Comparison of ENCODE assay signal across 9 mouse cellular contexts in the genomic region with DNA sequence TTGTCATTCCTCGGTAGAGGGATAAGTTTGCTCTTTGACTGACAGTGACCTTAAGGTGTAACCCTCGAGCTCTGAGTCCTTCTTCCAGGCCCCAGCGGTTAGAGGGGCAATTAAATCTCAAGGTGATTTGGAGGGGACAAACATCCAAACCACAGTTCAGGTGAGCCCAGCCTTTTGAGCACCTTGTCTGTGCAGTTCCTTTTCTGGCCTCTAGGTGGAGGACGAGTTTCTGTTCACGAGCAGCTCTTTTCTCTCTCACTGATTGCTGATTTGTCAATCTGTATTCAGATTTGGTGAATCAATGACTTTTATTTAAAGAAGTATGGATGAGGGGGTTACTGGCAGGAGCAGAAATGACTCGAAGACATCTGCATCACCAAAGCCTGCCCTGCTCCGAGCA.
A peak's percentile ranks its signal among the peaks of the same experiment; 100 is the strongest.
DNase-seq lines count a peak whose midpoint lies in the region; ATAC-seq and TF ChIP-seq lines count a peak whose summit lies in the region.
"Had no signal": no experiment of that assay in that cellular context is flagged by ENCODE, and none has a peak within 500 bp of the region (broad histone marks: within the 10 kb centered on the region; RNA-seq: fewer than 3 reads in every experiment).

No protein-coding gene starts in this region.

- no peak for DNase-seq in heart, postnatal 0 days (ENCODE audit: low spot score)
- no peak for DNase-seq in heart, postnatal 25 days (ENCODE audit: low spot score)
- no peak for DNase-seq in testis, postnatal 14 days (ENCODE audit: low spot score)
- peak; percentile 17 for DNase-seq in cerebellum, adult 9-11 months
- peak; percentile 57 to 58 for DNase-seq in kidney, postnatal 4 days
- peak; percentile 23 for DNase-seq in right cerebral cortex, postnatal 25 days
- DNase-seq in ovary, postnatal 36 days (ENCODE audit: low spot score): no peak

- no peak overlapping the region for H3K4me2 ChIP-seq in heart, postnatal 0 days (ENCODE audit: low read depth, low read length)
- H3K4me2 ChIP-seq: limb, embryonic 13.5 days had no signal

- H3K9ac ChIP-seq in heart, postnatal 0 days (replicated peaks; ENCODE audit: low read depth, low read length): no peak overlapping the region
- H3K9ac ChIP-seq: limb, embryonic 13.5 days had no signal

- H3K9me3 ChIP-seq in heart, postnatal 0 days (replicated peaks; ENCODE audit: control insufficient read depth, low read length): no peaks in the 10 kb centered on the region
- H3K9me3 ChIP-seq: limb, embryonic 13.5 days had no signal

- no peaks in the 10 kb centered on the region for H3K36me3 ChIP-seq in heart, postnatal 0 days (replicated peaks; ENCODE audit: control insufficient read depth, insufficient read depth, low read length)
- H3K36me3 ChIP-seq in testis, adult 2 months (ENCODE audit: control insufficient read depth, insufficient read depth, low read length): no peaks in the 10 kb centered on the region
- H3K36me3 ChIP-seq: limb, embryonic 13.5 days had no signal

- WGBS in heart, postnatal 0 days: 37% methylated on average over 7 of the region's 7 CpGs

- TF ChIP-seq CTCF in heart, postnatal 0 days (IDR thresholded peaks at IDR 0.05; ENCODE audit: low read depth): peak; percentile 66
- TF ChIP-seq CTCF in testis, adult 2 months (IDR thresholded peaks at IDR 0.05; ENCODE audit: control insufficient read depth, insufficient read depth, insufficient replicate concordance, low read depth, low read length): peak; percentile 66

- H3K4me1 ChIP-seq in heart, postnatal 0 days (ENCODE audit: control insufficient read depth, insufficient read depth): no peaks in the 10 kb centered on the region
- H3K4me1 ChIP-seq in testis, adult 2 months (ENCODE audit: control insufficient read depth, insufficient read depth, low read length): no peaks in the 10 kb centered on the region
- H3K4me1 ChIP-seq: limb, embryonic 13.5 days had no signal

- intact Hi-C loops in heart, postnatal 25 days (cut with DNase I): loop anchor here (10.0 kb wide), 1 partner anchor 739 kb away; a partner anchor contains a TSS

- 0 out of 2 replicates have a peak, but pooled peaks cover 2% of the 10 kb centered on the region for H3K27me3 ChIP-seq in heart, postnatal 0 days (ENCODE audit: control insufficient read depth, insufficient read depth, low read length)
- H3K27me3 ChIP-seq in testis, adult 2 months (ENCODE audit: control insufficient read depth, insufficient read depth, low read length): no peaks in the 10 kb centered on the region

- no peak overlapping the region for H3K27ac ChIP-seq in heart, postnatal 0 days (ENCODE audit: low read depth)
- no peak overlapping the region for H3K27ac ChIP-seq in testis, adult 2 months (ENCODE audit: control insufficient read depth, insufficient read depth, low read depth, low read length)
- H3K27ac ChIP-seq: limb, embryonic 13.5 days had no signal

- H3K4me3 ChIP-seq in heart, postnatal 0 days (ENCODE audit: low read depth, low read length): no peak overlapping the region
- H3K4me3 ChIP-seq in testis, adult 2 months (ENCODE audit: control insufficient read depth, low read depth, low read length): no peak overlapping the region
- H3K4me3 ChIP-seq: limb, embryonic 13.5 days had no signal

- no peak for TF ChIP-seq POLR2A in testis, adult 2 months (IDR thresholded peaks at IDR 0.05; ENCODE audit: control insufficient read depth, low read depth, low read length)

- ATAC-seq in heart, postnatal 0 days (ENCODE audit: insufficient read depth, low read depth): no peak

- TF ChIP-seq EP300 in heart, postnatal 0 days (IDR thresholded peaks at IDR 0.05; ENCODE audit: low read depth): no peak

Comparison
In these comparisons a context has a peak if more than half of its experiments do, and no peak if none do; other contexts are left out.
1. DNase-seq: peak in cerebellum, adult 9-11 months (single experiment), kidney, postnatal 4 days (2 of 2) and right cerebral cortex, postnatal 25 days (single experiment); none in heart, postnatal 0 days (single experiment), heart, postnatal 25 days (single experiment), testis, postnatal 14 days (single experiment) and ovary, postnatal 36 days (single experiment).